Mouse (Mus musculus) lung, adult 2 months (tissue): ENCODE data around the gene Gpsm1.

Experiments used
- CTCF ChIP-seq: fragments of 200-500 bp; IDR thresholded peaks from 2 replicates; pipeline ENCODE4 v1.5.1; 2011; ENCODE audit warnings: mild to moderate bottlenecking, low read length, control low read depth; ENCODE audit not compliant: insufficient read depth
- POLR2A ChIP-seq: fragments of 200-500 bp; IDR thresholded peaks from 2 replicates; pipeline ENCODE4 v1.6.1; 2011; ENCODE audit warnings: low read depth, mild to moderate bottlenecking, control low read depth, low read length, borderline replicate concordance; ENCODE audit errors: extremely low read depth

GRCm38 (mm10) chr2:26302005-26302503 is 13.3 kb upstream of the Gpsm1 start:
- TF ChIP-seq CTCF (no peak), POLR2A (no peak)
